Mouse (Mus musculus) ES-Bruce4 (cell line): ENCODE measurements around the gene 4933407L21Rik.

ENCODE experiments used
- CTCF ChIP-seq: IDR thresholded peaks from one replicate; pipeline ENCODE4 v1.8.1; 2011; ENCODE audit warnings: low read depth, low read length
- POLR2A ChIP-seq: IDR thresholded peaks from one replicate; pipeline ENCODE4 v1.8.1; 2011; ENCODE audit warnings: low read length; ENCODE audit not compliant: insufficient read depth

- TF ChIP-seq CTCF (no peak), POLR2A (no peak)
These were observed at the start of gene 4933407L21Rik for GRCm38 (mm10) chr1:85928057-85928687.
